Mouse (Mus musculus): ENCODE results near the gene Sox11.

DNA sequence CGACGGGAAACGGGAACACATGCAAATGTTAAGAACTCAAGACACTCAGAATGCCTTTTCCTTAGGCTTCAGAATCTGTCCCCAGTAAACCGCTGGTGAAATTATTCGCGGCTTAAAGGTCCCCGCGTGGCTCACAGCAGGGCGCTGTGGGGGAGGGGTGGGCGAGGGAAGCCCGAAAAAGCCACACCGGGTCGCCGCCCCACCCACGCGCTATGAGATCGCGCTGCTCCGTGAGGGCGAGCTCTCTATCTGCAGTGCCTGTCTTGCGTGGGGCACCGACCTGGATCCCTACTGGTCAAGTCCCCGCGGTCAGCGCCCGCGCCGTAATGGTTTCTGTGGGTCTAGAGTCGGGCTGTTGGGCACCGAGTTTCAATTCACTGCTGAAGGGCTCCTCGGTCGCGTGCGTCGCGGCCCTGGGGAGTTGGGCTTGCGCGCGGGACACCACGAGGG is 3.6 kb downstream of the Sox11 start:
- no peak for TF ChIP-seq CTCF (IDR thresholded peaks at IDR 0.05; ENCODE audit: insufficient read depth, low read length)
- TF ChIP-seq POLR2A (IDR thresholded peaks at IDR 0.05; ENCODE audit: borderline replicate concordance, extremely low read depth, low read depth, low read length): no peak

All from lung, adult 2 months (tissue).